Mouse (Mus musculus) neural tube, embryonic 14.5 days (tissue): ENCODE results near the gene Dok1. TPM values are rescaled to one million over a fixed set of nuclear protein-coding genes. Genes with fewer than 3 reads are reported as not detected.

Experiments used
- ATAC-seq: fragments of 200-750 bp; cut with Nextera tagmentation; 2 replicates; pipeline ENCODE4 v1.8.0; 2017; ENCODE audit warnings: low read depth, mild to moderate bottlenecking, moderate TSS enrichment, moderate library complexity
- H3K27ac ChIP-seq: fragments of 300-500 bp; sonication (generic); 2 replicates; pipeline ENCODE4 v1.5.1; 2014; ENCODE audit warnings: low read depth, mild to moderate bottlenecking, control low read depth, low read length, moderate library complexity, mixed read lengths
- H3K27me3 ChIP-seq: fragments of 300-500 bp; sonication (generic); 2 replicates; pipeline ENCODE4 v1.6.1; 2014; ENCODE audit warnings: low read length; ENCODE audit not compliant: control insufficient read depth, insufficient read depth
- H3K36me3 ChIP-seq: fragments of 300-500 bp; sonication (generic); 2 replicates; pipeline ENCODE4 v1.6.1; 2014; ENCODE audit warnings: low read length, mixed read lengths; ENCODE audit not compliant: control insufficient read depth, insufficient read depth
- H3K4me1 ChIP-seq: fragments of 300-500 bp; sonication (generic); 2 replicates; pipeline ENCODE4 v1.6.1; 2014; ENCODE audit warnings: low read length; ENCODE audit not compliant: control insufficient read depth, insufficient read depth
- H3K4me2 ChIP-seq: fragments of 300-500 bp; sonication (generic); 2 replicates; pipeline ENCODE4 v1.6.1; 2014; ENCODE audit warnings: mild to moderate bottlenecking, low read depth, low read length, control low read depth
- H3K4me3 ChIP-seq: fragments of 300-500 bp; sonication (generic); 2 replicates; pipeline ENCODE4 v1.5.1; 2014; ENCODE audit warnings: low read depth, low read length, control low read depth, mixed read lengths
- H3K9ac ChIP-seq: fragments of 300-500 bp; sonication (generic); replicated peaks from 2 replicates; pipeline ENCODE4 v1.6.1; 2014; ENCODE audit warnings: low read depth, mild to moderate bottlenecking, control low read depth, low read length, mixed read lengths
- H3K9me3 ChIP-seq: fragments of 300-500 bp; sonication (generic); 2 replicates; pipeline ENCODE4 v1.6.1; 2016; ENCODE audit warnings: low read length; ENCODE audit not compliant: control insufficient read depth
- WGBS: fragments of 180-500 bp; shearing (Covaris S2); extraction: QIAGEN DNeasy Blood & Tissue Kit; methylation state at CpG from one replicate; pipeline ENCODE4 v1.1.7; 2014; 5-methylcytosine and 5-hydroxymethylcytosine counted together
- polyA plus RNA-seq: library from polyadenylated mRNA; unstranded; fragments of >200 nt; fragmentation: Nextera tagmentation; extraction: Ambion mirVana; gene quantifications from 2 replicates; pipeline ENCODE4 v1.2.1, GENCODE M21; 2014

Dok1 gene
- polyA plus RNA-seq, 1 experiment from 2014 or later = 1.0 TPM

- 0 out of 2 replicates have a peak, but pooled peaks cover 4% of the 10 kb centered on the region for H3K27me3 ChIP-seq
- no peak overlapping the region for H3K9ac ChIP-seq
- no peak overlapping the region for H3K4me2 ChIP-seq
- no peak overlapping the region for H3K4me3 ChIP-seq
- no peaks in the 10 kb centered on the region for H3K36me3 ChIP-seq
- H3K27ac ChIP-seq = no peak overlapping the region
- H3K9me3 ChIP-seq = no peaks in the 10 kb centered on the region
- H3K4me1 ChIP-seq = peaks cover 15% of the 10 kb centered on the region; the same call in 1 of the 2 replicates
- 84% methylated on average over 8 of the region's 8 CpGs for WGBS
- ATAC-seq = no peak
These were observed 3.9 kb upstream of the Dok1 start for GRCm38 (mm10) chr6:83037188-83037587.

GRCm38 (mm10) chr6:83034463-83035055, 1.3 kb upstream of the Dok1 start:
- peak overlapping the region; percentile 80 for H3K4me2 ChIP-seq
- no peak overlapping the region for H3K9ac ChIP-seq
- no peaks in the 10 kb centered on the region for H3K36me3 ChIP-seq
- no peaks in the 10 kb centered on the region for H3K9me3 ChIP-seq
- no peak for ATAC-seq
- peak overlapping the region; percentile 1; the same call in 1 of the 2 replicates for H3K4me3 ChIP-seq
- H3K4me1 ChIP-seq = peaks cover 15% of the 10 kb centered on the region; the same call in 1 of the 2 replicates
- 23% methylated on average over 5 of the region's 5 CpGs for WGBS
- H3K27ac ChIP-seq = no peak overlapping the region
- H3K27me3 ChIP-seq = peaks cover 12% of the 10 kb centered on the region; the same call in 1 of the 2 replicates

- Histone ChIP-seq H3K4me3 (peak overlapping the region; percentile 43), H3K9me3 (no peaks in the 10 kb centered on the region), H3K9ac (peak overlapping the region; percentile 37; the same call in 1 of the 2 replicates), H3K36me3 (no peaks in the 10 kb centered on the region), H3K4me2 (peak overlapping the region; percentile 80), H3K27me3 (peaks cover 12% of the 10 kb centered on the region; the same call in 1 of the 2 replicates), H3K27ac (no peak overlapping the region), H3K4me1 (peaks cover 11% of the 10 kb centered on the region; the same call in 1 of the 2 replicates)
- ATAC-seq = peak; percentile 51; the same call in 1 of the 2 replicates
- under 1% methylated on average over 31 of the region's 31 CpGs for WGBS
These were observed 491 bp downstream of the Dok1 start for GRCm38 (mm10) chr6:83032769-83033191.

GRCm38 (mm10) chr6:83031921-83032590, 1.2 kb downstream of the Dok1 start:
- H3K9me3 ChIP-seq = no peaks in the 10 kb centered on the region
- H3K4me2 ChIP-seq = peak overlapping the region; percentile 80
- H3K27ac ChIP-seq = no peak overlapping the region
- ATAC-seq = no peak
- H3K4me1 ChIP-seq = peaks cover 11% of the 10 kb centered on the region; the same call in 1 of the 2 replicates
- peaks cover 12% of the 10 kb centered on the region; the same call in 1 of the 2 replicates for H3K27me3 ChIP-seq
- WGBS = 19% methylated on average over 18 of the region's 18 CpGs
- H3K4me3 ChIP-seq = peak overlapping the region; percentile 43; the same call in 1 of the 2 replicates
- no peaks in the 10 kb centered on the region for H3K36me3 ChIP-seq
- no peak overlapping the region for H3K9ac ChIP-seq

GRCm38 (mm10) chr6:83031111-83031510, 2.2 kb downstream of the Dok1 start:
- no peak for ATAC-seq
- Histone ChIP-seq H3K27ac (no peak overlapping the region), H3K36me3 (no peaks in the 10 kb centered on the region), H3K4me2 (no peak overlapping the region), H3K9ac (no peak overlapping the region), H3K4me3 (no peak overlapping the region), H3K27me3 (peaks cover 12% of the 10 kb centered on the region; the same call in 1 of the 2 replicates), H3K4me1 (peaks cover 11% of the 10 kb centered on the region; the same call in 1 of the 2 replicates), H3K9me3 (no peaks in the 10 kb centered on the region)
- WGBS = 75% methylated on average over 7 of the region's 7 CpGs

GRCm38 (mm10) chr6:83029777-83030176, 3.5 kb downstream of the Dok1 start:
- Histone ChIP-seq H3K4me1 (peaks cover 11% of the 10 kb centered on the region; the same call in 1 of the 2 replicates), H3K9ac (no peak overlapping the region), H3K27me3 (peaks cover 12% of the 10 kb centered on the region; the same call in 1 of the 2 replicates), H3K4me3 (no peak overlapping the region), H3K27ac (no peak overlapping the region), H3K36me3 (no peaks in the 10 kb centered on the region), H3K4me2 (no peak overlapping the region), H3K9me3 (no peaks in the 10 kb centered on the region)
- 19% methylated on average over 10 of the region's 10 CpGs for WGBS
- no peak for ATAC-seq

GRCm38 (mm10) chr6:83027706-83028105, 5.6 kb downstream of the Dok1 start:
- no peak overlapping the region for H3K4me2 ChIP-seq
- H3K36me3 ChIP-seq = no peaks in the 10 kb centered on the region
- H3K9ac ChIP-seq = no peak overlapping the region
- H3K9me3 ChIP-seq = no peaks in the 10 kb centered on the region
- H3K4me3 ChIP-seq = no peak overlapping the region
- WGBS = 72% methylated on average over 7 of the region's 9 CpGs
- peaks cover 8% of the 10 kb centered on the region; the same call in 1 of the 2 replicates for H3K27me3 ChIP-seq
- ATAC-seq = no peak
- H3K4me1 ChIP-seq = peaks cover 4% of the 10 kb centered on the region; the same call in 1 of the 2 replicates
- no peak overlapping the region for H3K27ac ChIP-seq

GRCm38 (mm10) chr6:83027293-83027692, 6.0 kb downstream of the Dok1 start:
- Histone ChIP-seq H3K4me3 (no peak overlapping the region), H3K36me3 (no peaks in the 10 kb centered on the region), H3K4me2 (no peak overlapping the region), H3K9ac (no peak overlapping the region), H3K27me3 (peaks cover 8% of the 10 kb centered on the region; the same call in 1 of the 2 replicates), H3K27ac (no peak overlapping the region), H3K9me3 (no peaks in the 10 kb centered on the region), H3K4me1 (no peaks in the 10 kb centered on the region)
- no peak for ATAC-seq
- WGBS = 73% methylated on average over 8 of the region's 8 CpGs

GRCm38 (mm10) chr6:83025221-83025620, 8.1 kb downstream of the Dok1 start:
- Histone ChIP-seq H3K4me3 (no peak overlapping the region), H3K9me3 (no peaks in the 10 kb centered on the region), H3K9ac (no peak overlapping the region), H3K4me1 (no peaks in the 10 kb centered on the region), H3K36me3 (no peaks in the 10 kb centered on the region), H3K4me2 (no peak overlapping the region), H3K27me3 (no peaks in the 10 kb centered on the region), H3K27ac (no peak overlapping the region)
- ATAC-seq = no peak
- 84% methylated on average over 4 of the region's 4 CpGs for WGBS
